Mouse (Mus musculus): ENCODE results near the gene Hmcn1. TPM values are rescaled to one million over a fixed set of nuclear protein-coding genes. Genes with fewer than 3 reads are reported as not detected.

Gene Hmcn1
- total RNA-seq (2014; rRNA removed): 2.7 and 6.3 TPM in 2 replicates
- 0.80 and 1.2 TPM in 2 replicates for polyA plus RNA-seq (2015; fragmentation: Nextera tagmentation; extraction: Ambion mirVana)

- ATAC-seq (peak; percentile 86), DNase-seq (ENCODE audit: low spot score) (peak; percentile 50)
- Histone ChIP-seq H3K27me3 (ENCODE audit: insufficient read depth, low read length) (no peaks in the 10 kb centered on the region), H3K27ac (no peak within 1 kb of the TSS), H3K4me2 (ENCODE audit: low read depth, low read length) (peak within 1 kb of the TSS; percentile 94), H3K36me3 (ENCODE audit: insufficient read depth, low read length) (no peaks in the 10 kb centered on the region), H3K9ac (replicated peaks; ENCODE audit: low read length) (peak within 1 kb of the TSS; percentile 19), H3K4me1 (ENCODE audit: insufficient read depth, low read length) (0 out of 2 replicates have a peak, but pooled peaks cover 7% of the 10 kb centered on the region), H3K9me3 (ENCODE audit: low read length) (no peaks in the 10 kb centered on the region), H3K4me3 (ENCODE audit: low read length) (peak within 1 kb of the TSS; percentile 48)
- TF ChIP-seq CTCF (IDR thresholded peaks at IDR 0.05; ENCODE audit: low read depth): peak; percentile 46
- 1% methylated on average over 37 of the region's 38 CpGs for WGBS
Measured at GRCm38 (mm10) chr1:150993162-150994064, at the start of gene Hmcn1. Gene Hmcn1 (minus strand): TSS chr1:150993435.

- Histone ChIP-seq H3K9me3 (ENCODE audit: low read length) (no peaks in the 10 kb centered on the region), H3K36me3 (ENCODE audit: insufficient read depth, low read length) (no peaks in the 10 kb centered on the region), H3K27me3 (ENCODE audit: insufficient read depth, low read length) (no peaks in the 10 kb centered on the region; the same call in 1 of the 2 replicates), H3K9ac (replicated peaks; ENCODE audit: low read length) (no peak overlapping the region), H3K4me2 (ENCODE audit: low read depth, low read length) (0 out of 2 replicates have a peak overlapping the region, but pooled peaks have one; percentile 18), H3K27ac (no peak overlapping the region), H3K4me3 (ENCODE audit: low read length) (no peak overlapping the region), H3K4me1 (ENCODE audit: insufficient read depth, low read length) (no peaks in the 10 kb centered on the region)
- 46% methylated on average over 18 of the region's 18 CpGs for WGBS
- no peak for TF ChIP-seq CTCF (IDR thresholded peaks at IDR 0.05; ENCODE audit: low read depth)
- DNase-seq (ENCODE audit: low spot score): no peak
- ATAC-seq: no peak
Measured at GRCm38 (mm10) chr1:151040945-151041649, 47.9 kb upstream of the Hmcn1 start.

GRCm38 (mm10) chr1:151040290-151040689, 47.1 kb upstream of the Hmcn1 start:
- H3K27ac ChIP-seq: no peak overlapping the region
- H3K4me3 ChIP-seq (ENCODE audit: low read length): no peak overlapping the region
- no peak overlapping the region for H3K4me2 ChIP-seq (ENCODE audit: low read depth, low read length)
- 73% methylated on average over 7 of the region's 7 CpGs for WGBS
- H3K4me1 ChIP-seq (ENCODE audit: insufficient read depth, low read length): no peaks in the 10 kb centered on the region
- H3K27me3 ChIP-seq (ENCODE audit: insufficient read depth, low read length): no peaks in the 10 kb centered on the region; the same call in 1 of the 2 replicates
- DNase-seq (ENCODE audit: low spot score) (no peak), ATAC-seq (no peak)
- H3K9ac ChIP-seq (replicated peaks; ENCODE audit: low read length): no peak overlapping the region
- no peaks in the 10 kb centered on the region for H3K9me3 ChIP-seq (ENCODE audit: low read length)
- TF ChIP-seq CTCF (IDR thresholded peaks at IDR 0.05; ENCODE audit: low read depth): no peak
- no peaks in the 10 kb centered on the region for H3K36me3 ChIP-seq (ENCODE audit: insufficient read depth, low read length)

- DNase-seq (ENCODE audit: low spot score): no peak
- no peak overlapping the region for H3K4me3 ChIP-seq (ENCODE audit: low read length)
- no peaks in the 10 kb centered on the region for H3K9me3 ChIP-seq (ENCODE audit: low read length)
- no peak overlapping the region for H3K9ac ChIP-seq (replicated peaks; ENCODE audit: low read length)
- H3K36me3 ChIP-seq (ENCODE audit: insufficient read depth, low read length): no peaks in the 10 kb centered on the region
- no peak overlapping the region for H3K27ac ChIP-seq
- WGBS: 80% methylated on average over 4 of the region's 4 CpGs
- no peaks in the 10 kb centered on the region for H3K4me1 ChIP-seq (ENCODE audit: insufficient read depth, low read length)
- TF ChIP-seq CTCF (IDR thresholded peaks at IDR 0.05; ENCODE audit: low read depth): no peak
- no peak for ATAC-seq
- H3K27me3 ChIP-seq (ENCODE audit: insufficient read depth, low read length): no peaks in the 10 kb centered on the region; the same call in 1 of the 2 replicates
- H3K4me2 ChIP-seq (ENCODE audit: low read depth, low read length): no peak overlapping the region
Measured at GRCm38 (mm10) chr1:151039189-151039588, 46.0 kb upstream of the Hmcn1 start.

GRCm38 (mm10) chr1:151038566-151038965, 45.3 kb upstream of the Hmcn1 start:
- no peaks in the 10 kb centered on the region for H3K36me3 ChIP-seq (ENCODE audit: insufficient read depth, low read length)
- no peaks in the 10 kb centered on the region for H3K9me3 ChIP-seq (ENCODE audit: low read length)
- no peak overlapping the region for H3K4me3 ChIP-seq (ENCODE audit: low read length)
- H3K4me2 ChIP-seq (ENCODE audit: low read depth, low read length): no peak overlapping the region
- no peaks in the 10 kb centered on the region; the same call in 1 of the 2 replicates for H3K27me3 ChIP-seq (ENCODE audit: insufficient read depth, low read length)
- TF ChIP-seq CTCF (IDR thresholded peaks at IDR 0.05; ENCODE audit: low read depth): no peak
- WGBS: 33% methylated on average over 8 of the region's 8 CpGs
- H3K27ac ChIP-seq: no peak overlapping the region
- DNase-seq (ENCODE audit: low spot score) (no peak), ATAC-seq (no peak)
- H3K4me1 ChIP-seq (ENCODE audit: insufficient read depth, low read length): no peaks in the 10 kb centered on the region
- H3K9ac ChIP-seq (replicated peaks; ENCODE audit: low read length): no peak overlapping the region

- no peak for TF ChIP-seq CTCF (IDR thresholded peaks at IDR 0.05; ENCODE audit: low read depth)
- Histone ChIP-seq H3K27ac (no peak overlapping the region), H3K4me3 (ENCODE audit: low read length) (no peak overlapping the region), H3K9ac (replicated peaks; ENCODE audit: low read length) (no peak overlapping the region), H3K4me2 (ENCODE audit: low read depth, low read length) (no peak overlapping the region), H3K36me3 (ENCODE audit: insufficient read depth, low read length) (no peaks in the 10 kb centered on the region), H3K4me1 (ENCODE audit: insufficient read depth, low read length) (no peaks in the 10 kb centered on the region), H3K9me3 (ENCODE audit: low read length) (no peaks in the 10 kb centered on the region), H3K27me3 (ENCODE audit: insufficient read depth, low read length) (no peaks in the 10 kb centered on the region; the same call in 1 of the 2 replicates)
- DNase-seq (ENCODE audit: low spot score): no peak
- no peak for ATAC-seq
- 67% methylated on average over 15 of the region's 15 CpGs for WGBS
Measured at GRCm38 (mm10) chr1:151036405-151036985, 43.3 kb upstream of the Hmcn1 start.

All from hindbrain, postnatal 0 days (tissue).